Mouse (Mus musculus) stomach, embryonic 15.5 days (tissue): ENCODE measurements around the gene Noa1. TPM values are rescaled to one million over a fixed set of nuclear protein-coding genes. Genes with fewer than 3 reads are reported as not detected.

Experiments
- ATAC-seq: fragments of 200-750 bp; cut with Nextera tagmentation; 2 replicates; pipeline ENCODE4 v1.8.0; 2017; ENCODE audit warnings: low read depth, moderate number of reproducible peaks, moderate TSS enrichment; ENCODE audit not compliant: insufficient read depth, low FRiP score
- H3K27ac ChIP-seq: fragments of 300-500 bp; sonication (generic); 2 replicates; pipeline ENCODE4 v1.5.1; 2015; ENCODE audit warnings: mild to moderate bottlenecking, inconsistent platforms
- H3K27me3 ChIP-seq: fragments of 300-500 bp; sonication (generic); replicated peaks from 2 replicates; pipeline ENCODE4 v1.6.1; 2015; ENCODE audit warnings: inconsistent platforms
- H3K36me3 ChIP-seq: fragments of 300-500 bp; sonication (generic); 2 replicates; pipeline ENCODE4 v1.6.1; 2015; ENCODE audit warnings: inconsistent platforms
- H3K4me1 ChIP-seq: fragments of 300-500 bp; sonication (generic); 2 replicates; pipeline ENCODE4 v1.6.1; 2015; ENCODE audit warnings: inconsistent platforms
- H3K4me2 ChIP-seq: fragments of 300-500 bp; sonication (generic); 2 replicates; pipeline ENCODE4 v1.6.1; 2015; ENCODE audit warnings: mild to moderate bottlenecking, inconsistent platforms
- H3K4me3 ChIP-seq: fragments of 300-500 bp; sonication (generic); replicated peaks from 2 replicates; pipeline ENCODE4 v1.5.1; 2015; ENCODE audit warnings: inconsistent platforms
- H3K9ac ChIP-seq: fragments of 300-500 bp; sonication (generic); 2 replicates; pipeline ENCODE4 v1.6.1; 2015; ENCODE audit warnings: inconsistent platforms
- H3K9me3 ChIP-seq: fragments of 300-500 bp; sonication (generic); 2 replicates; pipeline ENCODE4 v1.6.1; 2016; ENCODE audit warnings: inconsistent platforms
- WGBS: fragments of 180-500 bp; shearing (Covaris S2); methylation state at CpG from one replicate; pipeline ENCODE4 v1.1.7; 2015; 5-methylcytosine and 5-hydroxymethylcytosine counted together
- polyA plus RNA-seq: library from polyadenylated mRNA; unstranded; fragments of >200 nt; fragmentation: Nextera tagmentation; extraction: Ambion mirVana; gene quantifications from 2 replicates; pipeline ENCODE4 v1.2.1, GENCODE M21; 2015

Gene Noa1
- polyA plus RNA-seq, 1 experiment from 2014 or later, result 32.2 TPM

DNA sequence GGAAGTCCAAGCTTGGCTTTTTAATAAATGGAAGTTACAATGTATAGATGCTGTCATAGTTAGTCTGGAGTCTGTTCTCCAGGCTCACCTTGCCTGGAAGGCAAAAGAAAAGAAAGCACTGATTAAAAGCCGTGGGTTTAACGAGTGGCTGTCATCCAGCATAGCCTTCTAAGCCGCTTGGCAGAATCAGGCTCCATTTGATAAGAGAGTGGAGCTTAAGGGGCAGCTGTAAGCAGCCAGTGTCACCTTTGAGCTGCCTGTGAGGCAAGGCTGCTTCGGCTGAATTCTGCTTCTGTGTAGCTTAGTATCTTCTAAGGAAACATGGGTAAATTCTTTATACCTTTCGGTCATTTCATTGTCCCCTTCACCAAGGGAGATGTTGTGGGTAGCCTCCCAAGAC lies 23.0 kb downstream of the Noa1 start:
- no peak overlapping the region for H3K4me2 ChIP-seq
- no peak overlapping the region for H3K27ac ChIP-seq
- H3K27me3 ChIP-seq, result no peaks in the 10 kb centered on the region
- 81% methylated on average over 5 of the region's 5 CpGs for WGBS
- no peak overlapping the region for H3K9ac ChIP-seq
- no peaks in the 10 kb centered on the region for H3K4me1 ChIP-seq
- peaks cover 41% of the 10 kb centered on the region for H3K36me3 ChIP-seq
- no peak for ATAC-seq
- H3K4me3 ChIP-seq, result no peak overlapping the region
- no peaks in the 10 kb centered on the region for H3K9me3 ChIP-seq

DNA sequence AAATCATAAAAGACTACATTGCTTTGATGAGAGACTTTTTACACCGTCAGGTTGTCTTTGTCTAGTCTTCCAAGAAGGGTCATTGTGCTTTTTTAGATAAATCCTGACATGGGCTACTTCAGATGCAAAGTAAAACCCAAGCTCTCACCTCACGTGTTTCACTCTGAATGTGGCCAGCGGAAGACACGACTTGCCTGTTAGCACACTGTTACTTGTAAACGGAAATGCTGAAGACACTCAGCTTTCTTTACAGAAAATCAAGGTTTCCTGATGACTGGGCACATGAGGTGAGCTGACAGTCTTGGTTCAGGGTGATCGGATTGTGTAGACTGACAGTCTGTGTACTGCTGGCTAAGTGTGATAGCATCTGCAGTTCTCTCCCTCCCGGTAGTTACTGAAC lies 24.2 kb downstream of the Noa1 start:
- H3K9ac ChIP-seq, result no peak overlapping the region
- H3K9me3 ChIP-seq, result no peaks in the 10 kb centered on the region
- no peak overlapping the region for H3K27ac ChIP-seq
- H3K36me3 ChIP-seq, result peaks cover 53% of the 10 kb centered on the region
- ATAC-seq, result no peak
- no peaks in the 10 kb centered on the region for H3K27me3 ChIP-seq
- no peak overlapping the region for H3K4me3 ChIP-seq
- H3K4me2 ChIP-seq, result no peak overlapping the region
- 83% methylated on average over 7 of the region's 7 CpGs for WGBS
- no peaks in the 10 kb centered on the region for H3K4me1 ChIP-seq

DNA sequence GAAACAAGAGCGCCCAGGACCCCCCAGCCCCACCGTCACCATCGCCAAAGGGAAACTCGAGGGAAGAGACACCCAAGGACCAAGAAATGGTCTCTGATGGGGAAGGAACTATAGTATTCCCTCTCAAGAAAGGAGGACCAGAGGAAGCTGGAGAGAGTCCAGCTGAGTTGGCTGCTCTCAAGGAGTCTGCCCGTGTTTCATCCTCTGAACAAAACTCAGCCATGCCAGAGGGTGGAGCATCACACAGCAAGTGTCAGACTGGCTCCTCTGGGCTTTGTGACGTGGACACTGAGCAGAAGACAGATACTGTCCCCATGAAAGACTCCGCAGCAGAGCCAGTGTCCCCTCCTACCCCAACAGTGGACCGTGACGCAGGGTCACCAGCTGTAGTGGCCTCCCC lies 27.6 kb downstream of the Noa1 start:
- H3K9me3 ChIP-seq, result no peaks in the 10 kb centered on the region
- H3K4me3 ChIP-seq, result no peak overlapping the region
- H3K4me1 ChIP-seq, result no peaks in the 10 kb centered on the region
- H3K36me3 ChIP-seq, result peaks cover 46% of the 10 kb centered on the region
- no peak for ATAC-seq
- H3K9ac ChIP-seq, result no peak overlapping the region
- H3K27ac ChIP-seq, result no peak overlapping the region
- whole genome bisulfite sequencing, result 86% methylated on average over 9 of the region's 9 CpGs
- H3K4me2 ChIP-seq, result no peak overlapping the region
- H3K27me3 ChIP-seq, result no peaks in the 10 kb centered on the region

GRCm38 (mm10) chr5:77281518-77282174 lies 28.2 kb downstream of the Noa1 start:
- 82% methylated on average over 20 of the region's 20 CpGs for WGBS
- Histone ChIP-seq H3K9me3 (no peaks in the 10 kb centered on the region), H3K4me3 (no peak overlapping the region), H3K36me3 (peaks cover 45% of the 10 kb centered on the region), H3K27ac (no peak overlapping the region), H3K9ac (no peak overlapping the region), H3K4me2 (no peak overlapping the region), H3K4me1 (no peaks in the 10 kb centered on the region), H3K27me3 (no peaks in the 10 kb centered on the region)
- ATAC-seq, result no peak; the same call in 1 of the 2 replicates

- H3K4me3 ChIP-seq, result no peak overlapping the region
- H3K4me1 ChIP-seq, result no peaks in the 10 kb centered on the region
- no peak for ATAC-seq
- no peaks in the 10 kb centered on the region for H3K27me3 ChIP-seq
- H3K36me3 ChIP-seq, result peaks cover 45% of the 10 kb centered on the region
- no peak overlapping the region for H3K9ac ChIP-seq
- 87% methylated on average over 6 of the region's 6 CpGs for WGBS
- no peak overlapping the region for H3K27ac ChIP-seq
- no peak overlapping the region for H3K4me2 ChIP-seq
- H3K9me3 ChIP-seq, result no peaks in the 10 kb centered on the region
These were observed 32.7 kb downstream of the Noa1 start for GRCm38 (mm10) chr5:77277204-77277603.

GRCm38 (mm10) chr5:77275950-77276349 lies 33.9 kb downstream of the Noa1 start:
- no peaks in the 10 kb centered on the region for H3K9me3 ChIP-seq

DNA sequence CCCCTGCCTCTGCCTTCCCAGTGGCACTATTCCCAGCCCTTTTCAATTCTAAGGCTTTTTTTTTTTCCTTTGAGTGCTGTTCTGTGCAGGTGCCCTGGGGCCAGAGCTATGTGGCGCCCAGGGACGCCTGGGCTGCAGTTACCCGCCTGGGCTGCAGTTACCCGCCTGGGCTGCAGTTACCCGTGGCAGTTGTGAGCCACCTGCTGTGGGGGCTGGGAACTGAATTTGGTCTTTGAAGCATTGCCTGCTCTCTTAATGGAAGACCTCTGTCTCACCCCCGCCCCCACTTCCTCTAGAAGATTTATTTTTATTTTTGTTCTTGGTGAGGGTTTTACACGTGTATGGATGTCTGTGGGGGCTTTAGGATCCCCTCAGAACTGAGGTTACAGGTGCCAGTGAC lies 36.7 kb downstream of the Noa1 start:
- H3K4me1 ChIP-seq, result 0 out of 2 replicates have a peak, but pooled peaks cover 3% of the 10 kb centered on the region
- H3K9ac ChIP-seq, result no peak overlapping the region
- H3K9me3 ChIP-seq, result no peaks in the 10 kb centered on the region
- no peak overlapping the region for H3K27ac ChIP-seq
- peaks cover 36% of the 10 kb centered on the region for H3K36me3 ChIP-seq
- ATAC-seq, result no peak
- no peak overlapping the region for H3K4me3 ChIP-seq
- no peaks in the 10 kb centered on the region for H3K27me3 ChIP-seq
- H3K4me2 ChIP-seq, result no peak overlapping the region
- 78% methylated on average over 7 of the region's 7 CpGs for WGBS

More at GRCm38 (mm10) chr5:77275950-77276349, 33.9 kb downstream of the Noa1 start:
- Histone ChIP-seq H3K27ac (no peak overlapping the region), H3K4me2 (no peak overlapping the region), H3K4me3 (no peak overlapping the region), H3K4me1 (no peaks in the 10 kb centered on the region), H3K36me3 (peaks cover 34% of the 10 kb centered on the region), H3K9ac (no peak overlapping the region), H3K27me3 (no peaks in the 10 kb centered on the region)
- 90% methylated on average over 5 of the region's 5 CpGs for WGBS
- ATAC-seq, result no peak

- no peak overlapping the region for H3K4me3 ChIP-seq
- H3K4me2 ChIP-seq, result no peak overlapping the region
- H3K27ac ChIP-seq, result no peak overlapping the region
- H3K27me3 ChIP-seq, result no peaks in the 10 kb centered on the region
- peaks cover 23% of the 10 kb centered on the region for H3K36me3 ChIP-seq
- 75% methylated on average over 8 of the region's 8 CpGs for WGBS
- H3K4me1 ChIP-seq, result 0 out of 2 replicates have a peak, but pooled peaks cover 6% of the 10 kb centered on the region
- ATAC-seq, result no peak
- no peaks in the 10 kb centered on the region for H3K9me3 ChIP-seq
- H3K9ac ChIP-seq, result no peak overlapping the region
These were observed 40.5 kb downstream of the Noa1 start for GRCm38 (mm10) chr5:77269399-77269798.

GRCm38 (mm10) chr5:77267957-77268624 lies 41.8 kb downstream of the Noa1 start:
- H3K9ac ChIP-seq, result no peak overlapping the region
- no peak for ATAC-seq
- WGBS, result 94% methylated on average over 30 of the region's 30 CpGs
- H3K4me3 ChIP-seq, result no peak overlapping the region
- no peak overlapping the region for H3K27ac ChIP-seq
- H3K4me2 ChIP-seq, result no peak overlapping the region
- H3K27me3 ChIP-seq, result no peaks in the 10 kb centered on the region
- H3K9me3 ChIP-seq, result no peaks in the 10 kb centered on the region
- 0 out of 2 replicates have a peak, but pooled peaks cover 6% of the 10 kb centered on the region for H3K4me1 ChIP-seq
- H3K36me3 ChIP-seq, result peaks cover 17% of the 10 kb centered on the region

DNA sequence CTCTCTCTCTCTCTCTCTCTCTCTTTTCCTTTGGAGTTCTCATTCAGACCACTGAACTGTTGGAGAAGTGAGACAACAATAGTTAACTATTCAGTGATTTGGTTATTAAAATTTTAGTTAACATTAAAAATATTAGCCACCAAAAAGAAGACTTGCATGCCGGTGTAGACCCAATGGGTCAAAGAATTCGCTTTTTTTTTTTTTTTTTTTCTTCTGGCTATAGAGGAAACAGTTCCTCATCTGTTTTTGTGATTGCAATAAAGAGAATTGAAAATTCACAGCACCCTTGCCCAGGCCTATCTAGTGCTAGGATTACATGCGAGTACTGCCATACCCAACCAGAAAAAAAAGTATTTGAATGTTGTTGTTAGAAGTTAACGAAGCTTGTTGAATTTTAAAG lies 42.4 kb downstream of the Noa1 start:
- H3K4me2 ChIP-seq, result peak overlapping the region; percentile 72; the same call in 1 of the 2 replicates
- peak overlapping the region; percentile 93; the same call in 1 of the 2 replicates for H3K4me3 ChIP-seq
- H3K9me3 ChIP-seq, result no peaks in the 10 kb centered on the region
- H3K27ac ChIP-seq, result no peak overlapping the region
- H3K27me3 ChIP-seq, result no peaks in the 10 kb centered on the region
- 0 out of 2 replicates have a peak, but pooled peaks cover 6% of the 10 kb centered on the region for H3K4me1 ChIP-seq
- H3K36me3 ChIP-seq, result peaks cover 14% of the 10 kb centered on the region
- WGBS, result 66% methylated on average over 4 of the region's 4 CpGs
- ATAC-seq, result no peak
- H3K9ac ChIP-seq, result no peak overlapping the region

DNA sequence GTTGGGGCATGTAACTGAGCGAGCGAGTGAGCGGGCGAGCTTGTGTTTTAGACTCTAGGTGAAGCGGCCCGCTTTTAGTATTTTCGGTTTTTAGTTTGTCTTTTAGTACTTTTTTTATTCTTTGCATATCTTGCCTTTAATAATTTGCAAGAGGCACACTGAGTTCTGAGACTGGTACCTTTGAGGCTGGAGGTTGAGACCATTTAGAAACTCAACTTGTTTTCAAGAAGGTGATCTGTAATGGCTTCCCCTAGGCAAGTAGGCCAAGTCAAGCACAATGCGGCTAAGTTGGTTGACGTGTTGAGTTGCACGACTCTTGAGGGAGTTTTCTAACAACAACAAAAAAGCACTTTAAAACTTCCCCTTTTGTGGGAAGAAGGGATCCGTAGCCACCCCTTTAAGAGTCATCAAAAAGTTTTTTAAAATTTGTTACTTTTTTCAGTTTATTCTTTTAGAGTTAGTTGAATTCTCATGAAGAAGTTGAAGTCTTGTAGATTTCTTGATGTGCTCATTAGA lies 42.9 kb downstream of the Noa1 start:
- Histone ChIP-seq H3K4me1 (0 out of 2 replicates have a peak, but pooled peaks cover 6% of the 10 kb centered on the region), H3K27me3 (no peaks in the 10 kb centered on the region), H3K4me2 (peak overlapping the region; percentile 72), H3K27ac (peak overlapping the region; percentile 98), H3K4me3 (peak overlapping the region; percentile 93), H3K9ac (peak overlapping the region; percentile 67; the same call in 1 of the 2 replicates), H3K9me3 (no peaks in the 10 kb centered on the region), H3K36me3 (peaks cover 11% of the 10 kb centered on the region)
- 2% methylated on average over 11 of the region's 11 CpGs for WGBS
- no peak for ATAC-seq
